Mouse (Mus musculus) forebrain, embryonic 13.5 days (tissue): ENCODE data around the gene Vmn1r88. TPM values are rescaled to one million over a fixed set of nuclear protein-coding genes. Genes with fewer than 3 reads are reported as not detected.
"Not testable (repeated sequence)": the region's sequence is repeated elsewhere in the genome, so short reads cannot be mapped to it uniquely, and the experiment has no call there.

Experiments
- ATAC-seq: fragments of 200-750 bp; cut with Nextera tagmentation; 2 replicates; pipeline ENCODE4 v1.8.0; 2017
- H3K27ac ChIP-seq: fragments of 300-500 bp; sonication (generic); 2 replicates; pipeline ENCODE4 v1.5.1; 2015; ENCODE audit warnings: inconsistent platforms, mild to moderate bottlenecking, moderate library complexity
- H3K27me3 ChIP-seq: fragments of 300-500 bp; sonication (generic); 2 replicates; pipeline ENCODE4 v1.6.1; 2015; ENCODE audit warnings: mild to moderate bottlenecking, inconsistent platforms
- H3K36me3 ChIP-seq: fragments of 300-500 bp; sonication (generic); 2 replicates; pipeline ENCODE4 v1.6.1; 2015; ENCODE audit warnings: mild to moderate bottlenecking, inconsistent platforms; ENCODE audit not compliant: poor library complexity, severe bottlenecking
- H3K4me1 ChIP-seq: fragments of 300-500 bp; sonication (generic); 2 replicates; pipeline ENCODE4 v1.6.1; 2015; ENCODE audit warnings: inconsistent platforms
- H3K4me2 ChIP-seq: fragments of 300-500 bp; sonication (generic); 2 replicates; pipeline ENCODE4 v1.6.1; 2015; ENCODE audit warnings: inconsistent platforms, mild to moderate bottlenecking, moderate library complexity
- H3K4me3 ChIP-seq: fragments of 300-500 bp; sonication (generic); 2 replicates; pipeline ENCODE4 v1.5.1; 2015; ENCODE audit warnings: mild to moderate bottlenecking, inconsistent platforms
- H3K9ac ChIP-seq: fragments of 300-500 bp; sonication (generic); 2 replicates; pipeline ENCODE4 v1.6.1; 2015; ENCODE audit warnings: mild to moderate bottlenecking, inconsistent platforms
- H3K9me3 ChIP-seq: fragments of 300-500 bp; sonication (generic); replicated peaks from 2 replicates; pipeline ENCODE4 v1.6.1; 2016; ENCODE audit warnings: inconsistent platforms
- WGBS: fragments of 180-500 bp; shearing (Covaris S2); methylation state at CpG from one replicate; pipeline ENCODE4 v1.1.7; 2015; 5-methylcytosine and 5-hydroxymethylcytosine counted together
- polyA plus RNA-seq: library from polyadenylated mRNA; unstranded; fragments of >200 nt; fragmentation: Nextera tagmentation; extraction: Ambion mirVana; gene quantifications from 2 replicates; pipeline ENCODE4 v1.2.1, GENCODE M21; 2015

Vmn1r88 gene
- polyA plus RNA-seq: not detected in 2 replicates

GRCm38 (mm10) chr7:13159268-13159667 is at the start of gene Vmn1r88:
Gene Vmn1r88, plus strand, starts transcription at chr7:13159568.
- no peaks in the 10 kb centered on the region for H3K27me3 ChIP-seq
- H3K4me2 ChIP-seq: no peak within 1 kb of the TSS
- no peaks in the 10 kb centered on the region for H3K36me3 ChIP-seq
- H3K9ac ChIP-seq: no peak within 1 kb of the TSS
- ATAC-seq: no peak
- no peak within 1 kb of the TSS for H3K27ac ChIP-seq
- no peak within 1 kb of the TSS for H3K4me3 ChIP-seq
- H3K9me3 ChIP-seq: no peaks in the 10 kb centered on the region; the same call in 1 of the 2 replicates
- H3K4me1 ChIP-seq: no peaks in the 10 kb centered on the region

- no peak within 1 kb of the TSS for H3K4me2 ChIP-seq
- no peak within 1 kb of the TSS for H3K4me3 ChIP-seq
- H3K27ac ChIP-seq: no peak within 1 kb of the TSS
- no peaks in the 10 kb centered on the region for H3K27me3 ChIP-seq
- ATAC-seq: no peak
- H3K4me1 ChIP-seq: no peaks in the 10 kb centered on the region
- H3K9me3 ChIP-seq: no peaks in the 10 kb centered on the region
- H3K36me3 ChIP-seq: no peaks in the 10 kb centered on the region
- no peak within 1 kb of the TSS for H3K9ac ChIP-seq
Measured at GRCm38 (mm10) chr7:13119817-13120216, 39.6 kb upstream of the Vmn1r88 start, which contains the start of gene Vmn1r86. Gene Vmn1r86, minus strand, starts transcription at chr7:13119917.

DNA sequence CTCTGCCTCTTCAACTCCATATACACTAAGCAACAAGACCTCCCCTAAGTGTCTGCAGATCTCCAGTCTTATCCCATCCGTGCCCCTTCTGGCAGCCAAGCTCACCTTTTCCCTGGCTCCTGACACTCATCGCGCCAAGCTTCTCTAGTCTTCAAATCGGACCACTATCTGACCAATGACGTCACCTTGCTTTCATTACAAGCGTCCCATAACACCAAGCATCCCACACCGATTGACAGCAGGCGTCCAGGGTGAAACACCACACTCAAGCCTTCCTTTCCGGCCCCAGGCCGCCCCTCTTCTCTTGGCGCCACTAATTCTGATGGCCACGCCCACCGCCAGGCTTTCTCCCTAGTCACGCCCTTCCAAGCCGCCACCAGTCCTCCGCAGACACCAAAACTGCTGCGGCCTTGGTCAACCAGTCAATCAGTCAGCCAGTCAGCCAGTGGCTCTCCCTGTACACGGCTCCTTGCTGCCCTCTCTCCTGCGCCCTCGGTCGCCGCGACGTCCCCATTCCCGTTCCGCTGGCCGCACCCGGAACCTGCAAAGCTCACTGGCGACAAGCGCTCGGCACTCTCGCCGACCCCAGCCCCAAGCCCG is 35.7 kb upstream of the Vmn1r88 start:
- peak; percentile 87 for ATAC-seq
- not testable (repeated sequence) for H3K36me3 ChIP-seq, H3K9ac ChIP-seq, H3K27ac ChIP-seq, H3K27me3 ChIP-seq, H3K4me1 ChIP-seq, H3K9me3 ChIP-seq
- WGBS: under 1% methylated on average over 22 of the region's 34 CpGs
- H3K4me2 ChIP-seq: peak overlapping the region; percentile 51
- H3K4me3 ChIP-seq: peak overlapping the region; percentile 26

- H3K27ac ChIP-seq: no peak overlapping the region
- no peaks in the 10 kb centered on the region for H3K9me3 ChIP-seq
- no peaks in the 10 kb centered on the region for H3K4me1 ChIP-seq
- no peaks in the 10 kb centered on the region for H3K36me3 ChIP-seq
- no peaks in the 10 kb centered on the region for H3K27me3 ChIP-seq
- H3K9ac ChIP-seq: no peak overlapping the region
- no peak overlapping the region for H3K4me2 ChIP-seq
- 90% methylated on average over 2 of the region's 2 CpGs for WGBS
- no peak for ATAC-seq
- no peak overlapping the region for H3K4me3 ChIP-seq
Measured at GRCm38 (mm10) chr7:13131856-13132255, 27.5 kb upstream of the Vmn1r88 start.

- Histone ChIP-seq H3K27ac (no peak overlapping the region), H3K4me1 (no peaks in the 10 kb centered on the region), H3K9ac (no peak overlapping the region), H3K9me3 (no peaks in the 10 kb centered on the region), H3K4me2 (no peak overlapping the region), H3K4me3 (no peak overlapping the region), H3K36me3 (no peaks in the 10 kb centered on the region), H3K27me3 (no peaks in the 10 kb centered on the region)
- ATAC-seq: no peak
Measured at GRCm38 (mm10) chr7:13137340-13137739, 22.0 kb upstream of the Vmn1r88 start.

- no peak within 1 kb of the TSS for H3K27ac ChIP-seq
- no peaks in the 10 kb centered on the region for H3K9me3 ChIP-seq
- no peak within 1 kb of the TSS for H3K9ac ChIP-seq
- H3K36me3 ChIP-seq: no peaks in the 10 kb centered on the region
- no peaks in the 10 kb centered on the region for H3K4me1 ChIP-seq
- no peak within 1 kb of the TSS for H3K4me2 ChIP-seq
- H3K27me3 ChIP-seq: no peaks in the 10 kb centered on the region
- WGBS: 94% methylated on average over 1 of the region's 1 CpGs
- ATAC-seq: no peak
- H3K4me3 ChIP-seq: no peak within 1 kb of the TSS
Measured at GRCm38 (mm10) chr7:13140057-13140456, 19.3 kb upstream of the Vmn1r88 start, which contains the start of gene Vmn1r87. Gene Vmn1r87, minus strand, starts transcription at chr7:13140157.

DNA sequence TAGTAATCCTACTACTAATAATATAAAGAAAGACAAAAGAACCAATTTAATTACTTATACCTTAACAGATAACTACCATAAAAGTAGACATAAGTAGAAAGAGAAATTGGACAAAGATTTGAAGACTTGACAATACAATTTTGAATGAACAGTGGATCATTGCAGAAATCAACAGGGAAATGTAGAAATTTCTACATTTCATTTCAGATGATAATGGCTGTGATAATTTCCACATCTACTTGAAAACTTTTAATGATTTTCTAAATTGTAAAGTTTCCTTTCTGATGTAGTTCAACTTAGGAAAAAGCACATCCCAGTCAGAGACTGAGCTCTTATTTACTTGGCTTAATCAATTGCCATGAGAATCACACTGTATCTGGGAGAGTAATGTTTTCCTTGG is 53.4 kb downstream of the Vmn1r88 start, which contains the start of gene Vmn1r89:
Gene Vmn1r89 (plus strand): TSS at position 301 of the 400 bp plus-strand sequence.
- Histone ChIP-seq H3K27ac (no peak within 1 kb of the TSS), H3K9me3 (no peaks in the 10 kb centered on the region), H3K9ac (no peak within 1 kb of the TSS), H3K27me3 (no peaks in the 10 kb centered on the region), H3K36me3 (no peaks in the 10 kb centered on the region), H3K4me3 (no peak within 1 kb of the TSS), H3K4me2 (no peak within 1 kb of the TSS), H3K4me1 (no peaks in the 10 kb centered on the region)
- no peak for ATAC-seq

Other genes starting within 250 kb of the Vmn1r88 start
- gene Rps5, start 237.3 kb upstream of the Vmn1r88 start, polyA plus RNA-seq: 820 and 824 TPM in 2 replicates
- 0.74 and 0.78 TPM in 2 replicates for gene Rnf225, start 232.2 kb upstream of the Vmn1r88 start, polyA plus RNA-seq
- 12.3 and 12.5 TPM in 2 replicates for gene Zfp324, start 193.7 kb upstream of the Vmn1r88 start, polyA plus RNA-seq
- gene Zfp446, start 181.7 kb upstream of the Vmn1r88 start, polyA plus RNA-seq: 12.7 and 14.5 TPM in 2 replicates
- 0.12 and 0.53 TPM in 2 replicates for gene Slc27a5, start 161.4 kb upstream of the Vmn1r88 start, polyA plus RNA-seq
- gene Trim28, start 160.5 kb upstream of the Vmn1r88 start, polyA plus RNA-seq: 270 and 289 TPM in 2 replicates
- gene Zbtb45, start 149.5 kb upstream of the Vmn1r88 start, polyA plus RNA-seq: 32.8 and 37.1 TPM in 2 replicates
- 164 and 168 TPM in 2 replicates for gene Chmp2a, start 124.8 kb upstream of the Vmn1r88 start, polyA plus RNA-seq
- 44.0 and 53.7 TPM in 2 replicates for gene Ube2m, start 121.3 kb upstream of the Vmn1r88 start, polyA plus RNA-seq
- gene Mzf1, start 104.8 kb upstream of the Vmn1r88 start, polyA plus RNA-seq: 5.1 and 6.0 TPM in 2 replicates
- not detected in 2 replicates for gene Vmn1r85, start 64.4 kb upstream of the Vmn1r88 start, polyA plus RNA-seq
- not detected in 2 replicates for gene Vmn1r86, start 39.7 kb upstream of the Vmn1r88 start, polyA plus RNA-seq
- not detected in 2 replicates for gene Vmn1r87, start 19.4 kb upstream of the Vmn1r88 start, polyA plus RNA-seq
- gene Vmn1r89, start 53.5 kb downstream of the Vmn1r88 start, polyA plus RNA-seq: not detected in 2 replicates
- gene Lig1, start 117.7 kb downstream of the Vmn1r88 start, polyA plus RNA-seq: 106 and 113 TPM in 2 replicates
- gene Zswim9, start 119.2 kb downstream of the Vmn1r88 start, polyA plus RNA-seq: 14.5 and 15.8 TPM in 2 replicates
- gene Pla2g4c, start 165.1 kb downstream of the Vmn1r88 start, polyA plus RNA-seq: 1.1 and 1.5 TPM in 2 replicates
- gene Cabp5, start 238.6 kb downstream of the Vmn1r88 start, polyA plus RNA-seq: 0.27 TPM in 1 of 2 replicates, not detected in the other